Mouse (Mus musculus) cerebellum, adult 11 months (tissue): ENCODE data around the gene Klhl1.

Source experiments
- DNase-seq: peaks from one replicate; pipeline ENCODE4 v3.0.0; 2022

Klhl1 gene

DNA sequence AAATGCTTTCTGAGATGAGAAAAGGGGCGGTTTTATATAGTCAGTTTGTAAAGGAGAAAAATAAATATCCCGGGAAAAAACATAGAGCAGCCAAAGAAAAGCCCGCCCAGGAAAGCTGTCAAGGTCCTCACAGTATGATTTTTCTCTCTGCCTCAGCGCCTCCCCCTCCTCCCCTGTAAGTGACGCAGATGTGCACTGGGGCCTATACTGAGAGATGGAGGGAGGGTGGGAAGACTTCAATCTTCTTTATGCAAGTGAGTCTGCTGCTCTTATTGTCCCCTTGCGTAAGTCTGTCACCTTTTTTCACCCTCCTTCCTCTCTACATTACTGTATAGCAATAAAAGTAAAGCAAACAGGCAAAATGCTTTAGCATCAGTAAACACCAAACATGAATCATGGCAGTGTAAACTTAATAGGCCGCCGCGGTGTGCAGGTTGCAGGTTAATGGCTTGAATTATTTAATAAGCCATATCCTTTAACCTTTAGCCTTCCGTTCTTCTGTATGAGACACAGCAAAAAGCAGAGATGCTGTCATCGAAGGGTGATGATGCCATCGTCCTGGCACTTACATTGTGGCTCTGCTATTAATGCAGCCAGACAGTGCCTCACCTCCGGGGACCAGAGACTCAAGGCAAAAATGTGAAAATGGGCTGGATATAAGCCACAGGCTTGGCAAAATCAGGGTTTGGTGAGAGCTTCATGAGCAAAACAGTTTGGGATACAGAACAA is at the start of gene Klhl1:
Gene Klhl1, minus strand, starts transcription at position 149 of the 729 bp plus-strand sequence.
- no peak for DNase-seq

DNA sequence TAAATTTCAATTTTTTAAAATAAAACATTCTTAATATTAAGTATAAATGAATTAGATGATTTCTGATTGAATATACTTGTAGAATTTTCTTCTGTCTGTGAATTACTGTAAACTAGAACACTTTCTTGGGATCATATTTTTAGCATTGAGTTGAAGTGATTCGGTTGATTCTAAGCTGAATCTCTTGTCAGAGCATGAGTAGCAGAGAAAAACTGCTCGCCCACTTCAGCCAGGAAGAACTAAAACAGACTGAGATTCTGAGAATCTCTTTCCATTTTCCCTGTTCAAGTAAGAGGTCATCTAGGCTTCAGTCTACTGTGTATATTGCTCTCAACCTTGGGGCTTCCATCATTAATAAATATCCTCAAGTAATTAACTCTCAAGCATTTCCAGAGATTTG is 34.8 kb upstream of the Klhl1 start:
- no peak for DNase-seq

DNA sequence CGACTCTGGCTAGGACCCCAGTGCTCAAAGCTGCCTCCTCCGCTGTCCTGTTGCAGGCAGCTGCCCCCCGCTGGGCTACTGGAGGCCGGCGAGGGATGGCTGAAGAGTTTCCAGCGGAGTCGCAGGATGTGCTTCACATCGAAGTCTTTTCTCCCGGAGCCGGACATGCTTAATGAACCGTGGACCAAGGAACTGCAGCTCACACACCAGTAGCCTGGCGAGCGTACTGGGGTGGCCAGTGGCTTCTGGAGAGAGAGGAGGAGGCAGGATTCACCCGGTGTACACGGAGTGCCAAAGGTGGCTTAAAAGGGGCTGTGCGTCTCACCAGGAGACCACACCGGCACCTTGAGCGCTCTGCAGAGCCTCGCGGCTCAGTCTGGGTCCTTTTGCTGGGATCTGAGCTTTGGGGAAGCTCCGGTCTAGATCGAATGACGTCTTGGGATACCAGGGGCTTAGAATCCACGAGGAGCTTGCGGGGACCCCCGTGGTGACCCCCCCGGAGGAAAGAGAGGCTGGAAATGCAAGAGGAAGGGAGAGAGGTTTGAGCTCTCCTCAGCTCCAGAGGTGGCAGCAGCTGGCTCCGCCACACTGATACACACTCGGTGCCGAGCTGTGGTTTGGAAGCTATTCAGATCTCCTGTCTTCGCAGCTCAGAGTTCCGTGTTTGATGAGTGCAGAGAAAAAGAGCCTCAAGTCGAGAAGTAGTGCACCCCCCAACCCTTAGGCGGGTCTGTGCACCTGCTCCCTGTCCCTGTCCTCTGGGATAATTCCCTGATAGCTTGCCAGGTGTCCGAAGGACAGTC is 550 bp downstream of the Klhl1 start:
- no peak for DNase-seq

DNA sequence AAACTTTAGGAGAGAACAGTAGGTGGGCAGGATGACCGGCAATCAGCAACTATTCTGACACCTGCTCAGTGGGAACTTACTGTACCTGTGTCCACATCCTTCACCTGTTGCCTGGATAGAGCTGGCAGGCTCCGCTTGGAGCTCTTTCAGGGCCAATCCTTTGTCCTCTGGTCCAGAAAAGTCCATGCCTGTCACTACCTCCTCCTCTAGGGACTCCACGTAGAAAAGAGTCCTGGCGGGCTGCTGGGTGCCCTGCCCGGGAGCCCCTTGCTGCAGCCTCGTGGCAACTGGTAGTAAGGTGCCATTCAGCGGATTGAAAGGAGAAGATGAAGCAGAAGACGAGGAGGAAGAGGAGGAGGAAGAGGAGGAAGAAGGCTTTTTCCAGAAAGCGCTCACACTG is 1.2 kb downstream of the Klhl1 start:
- DNase-seq = no peak

DNA sequence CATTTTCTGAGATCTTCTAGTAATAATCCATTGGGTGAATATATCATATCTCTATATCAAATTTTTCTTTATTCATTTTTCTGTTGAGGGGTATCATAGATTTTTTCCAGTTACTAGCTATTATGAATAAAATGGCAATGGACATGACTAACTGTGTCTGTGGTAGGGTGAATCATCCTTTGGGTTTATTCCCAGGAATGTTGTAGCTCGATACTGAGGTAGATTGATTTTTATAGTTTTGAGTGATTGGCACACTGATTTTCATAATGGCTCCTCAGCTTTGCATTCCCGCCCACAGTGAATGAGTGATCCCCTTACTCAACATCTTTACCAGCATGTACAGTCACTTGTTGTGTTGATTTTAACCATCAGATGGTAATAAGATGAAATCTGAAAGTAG is 19.0 kb downstream of the Klhl1 start:
- no peak for DNase-seq

DNA sequence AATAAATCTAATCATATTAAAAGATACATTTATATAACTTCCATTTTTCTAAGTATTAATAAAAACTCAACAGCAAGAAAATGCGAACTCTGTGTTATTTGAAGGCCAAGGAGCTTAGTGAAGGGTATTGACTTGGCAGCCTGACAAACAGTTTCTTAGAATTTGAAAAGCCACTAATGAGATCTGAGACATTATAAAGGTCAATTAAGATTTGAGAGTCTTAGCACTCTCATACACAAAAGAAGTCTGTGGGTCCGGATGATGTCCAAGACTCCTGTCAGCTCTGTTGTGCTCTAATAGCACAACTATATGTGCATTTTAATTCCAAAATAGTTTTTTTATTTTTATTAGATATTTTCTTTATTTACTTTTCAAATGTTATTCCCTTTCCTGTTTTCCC is 47.1 kb downstream of the Klhl1 start:
- no peak for DNase-seq

DNA sequence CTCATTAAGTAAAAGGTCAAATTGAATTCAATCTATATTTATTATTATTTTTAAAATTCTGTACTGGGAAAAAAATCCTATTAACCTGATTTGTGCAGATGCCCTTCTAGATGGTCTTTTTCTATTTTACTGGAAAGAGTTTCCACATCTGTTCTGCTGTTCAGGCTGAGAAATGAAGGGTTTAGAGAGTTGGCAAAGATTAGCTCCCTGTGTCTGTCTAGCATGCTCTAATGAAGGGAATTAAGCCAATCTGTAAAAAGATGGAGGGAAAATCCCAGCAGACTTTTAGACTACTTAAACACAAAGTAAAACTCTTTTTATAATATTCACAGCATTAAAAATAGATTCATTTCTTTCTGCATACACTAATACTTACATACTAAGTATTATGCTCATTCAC is 47.6 kb downstream of the Klhl1 start:
- DNase-seq = no peak

DNA sequence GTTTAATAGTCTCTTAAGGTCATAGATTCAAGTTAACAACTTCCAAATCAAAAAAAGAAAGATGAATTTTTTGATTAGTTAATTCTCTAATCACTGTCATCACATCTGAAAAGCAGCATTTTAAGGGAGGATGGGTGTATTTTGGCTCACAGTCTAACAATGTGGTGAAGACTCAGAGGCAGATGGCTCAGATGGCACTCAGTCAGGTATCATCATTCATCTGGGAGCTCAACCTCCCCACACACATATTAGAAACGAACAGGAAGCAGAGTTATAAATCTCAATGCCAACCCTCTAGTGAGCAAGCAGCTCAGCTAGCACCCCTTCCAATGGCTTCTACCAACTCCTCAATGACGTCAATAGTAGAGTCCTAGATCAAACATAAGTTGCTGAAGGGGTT is 57.1 kb downstream of the Klhl1 start:
- no peak for DNase-seq

DNA sequence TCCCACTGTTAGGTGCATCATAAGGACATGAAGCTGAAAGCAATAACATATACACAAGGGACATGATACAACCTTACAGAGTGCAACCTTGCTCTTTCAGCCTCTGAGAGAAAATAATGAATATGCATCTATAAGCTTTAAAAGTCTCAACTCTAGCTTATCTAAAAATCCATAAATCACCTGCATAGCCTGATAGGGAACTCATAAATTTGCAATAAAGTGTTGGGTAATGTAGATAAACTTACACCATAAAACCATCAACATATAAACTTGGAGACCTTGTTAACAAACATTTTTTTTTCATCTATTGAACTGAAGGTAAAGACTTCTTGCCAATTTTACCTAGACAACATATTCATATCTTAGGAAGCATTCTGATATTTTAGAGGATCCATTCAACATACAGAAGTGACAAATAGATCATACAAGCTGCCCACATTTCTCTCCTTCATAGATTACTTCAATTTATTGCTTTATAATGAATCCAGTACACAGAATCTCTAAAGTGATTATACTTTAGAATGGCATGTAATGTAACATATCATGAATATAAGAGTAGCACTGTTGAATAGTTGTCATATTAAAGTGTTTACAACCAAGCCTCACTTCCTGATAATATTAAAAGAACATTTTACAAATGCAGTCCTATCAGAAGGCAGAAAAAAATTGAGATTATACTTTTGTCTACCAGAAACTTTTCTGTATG is 126.7 kb downstream of the Klhl1 start:
- DNase-seq = no peak

DNA sequence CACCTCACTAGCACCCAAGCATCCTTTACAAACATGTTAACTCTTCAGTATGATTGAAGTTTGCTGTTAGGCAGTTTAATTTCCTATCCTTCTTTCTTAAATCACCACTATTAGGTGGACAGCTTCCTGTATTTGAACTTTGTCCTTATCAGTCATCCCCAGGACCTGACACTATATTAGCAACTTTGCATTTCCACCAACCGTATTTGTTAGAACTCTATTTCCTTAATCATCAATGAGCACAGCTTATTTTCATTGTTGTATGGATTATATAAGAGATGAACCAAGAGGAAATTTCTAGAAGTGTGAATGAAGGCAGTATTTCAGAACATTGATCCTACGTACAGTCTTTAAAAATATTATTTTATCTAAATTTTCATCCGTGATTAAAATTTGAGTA is 156.2 kb downstream of the Klhl1 start:
- no peak for DNase-seq

DNA sequence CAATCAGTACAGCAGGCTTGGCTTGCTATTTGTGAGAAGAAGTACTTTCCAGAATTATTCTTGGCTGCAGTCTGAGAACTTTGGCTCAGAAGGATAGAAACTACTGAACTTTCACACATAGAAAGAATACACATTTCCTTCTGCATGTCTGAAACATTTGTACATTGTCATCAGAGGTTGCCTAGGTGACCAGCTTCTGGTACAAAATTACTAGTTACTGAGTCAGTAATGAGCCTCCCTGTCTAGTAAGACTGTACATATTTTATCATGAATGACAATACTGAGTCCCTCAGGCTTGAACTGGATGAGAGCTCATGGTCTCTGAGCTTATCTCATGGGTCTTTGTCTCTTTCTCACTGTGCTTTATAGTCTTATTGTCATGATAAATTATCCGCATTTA is 170.7 kb downstream of the Klhl1 start:
- DNase-seq = no peak

DNA sequence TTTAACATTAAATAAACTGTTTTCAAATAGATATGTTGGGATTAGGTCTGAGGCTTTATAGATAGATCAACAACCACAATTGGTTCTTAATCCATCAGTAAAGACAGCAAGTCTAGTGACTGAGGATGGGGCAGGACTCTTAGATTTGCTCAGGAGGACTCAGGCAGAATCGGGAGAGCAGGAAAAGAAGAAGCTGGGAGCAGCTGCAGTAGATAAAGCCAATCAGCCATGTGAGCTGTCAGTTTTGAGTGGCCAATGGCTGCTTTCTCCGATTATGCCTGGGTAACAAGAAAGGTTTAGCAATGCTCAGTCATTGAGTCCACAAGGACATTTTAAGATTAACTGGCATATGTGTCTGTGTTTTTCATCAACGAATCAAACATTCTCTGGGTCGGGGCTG is 187.8 kb downstream of the Klhl1 start:
- no peak for DNase-seq

DNA sequence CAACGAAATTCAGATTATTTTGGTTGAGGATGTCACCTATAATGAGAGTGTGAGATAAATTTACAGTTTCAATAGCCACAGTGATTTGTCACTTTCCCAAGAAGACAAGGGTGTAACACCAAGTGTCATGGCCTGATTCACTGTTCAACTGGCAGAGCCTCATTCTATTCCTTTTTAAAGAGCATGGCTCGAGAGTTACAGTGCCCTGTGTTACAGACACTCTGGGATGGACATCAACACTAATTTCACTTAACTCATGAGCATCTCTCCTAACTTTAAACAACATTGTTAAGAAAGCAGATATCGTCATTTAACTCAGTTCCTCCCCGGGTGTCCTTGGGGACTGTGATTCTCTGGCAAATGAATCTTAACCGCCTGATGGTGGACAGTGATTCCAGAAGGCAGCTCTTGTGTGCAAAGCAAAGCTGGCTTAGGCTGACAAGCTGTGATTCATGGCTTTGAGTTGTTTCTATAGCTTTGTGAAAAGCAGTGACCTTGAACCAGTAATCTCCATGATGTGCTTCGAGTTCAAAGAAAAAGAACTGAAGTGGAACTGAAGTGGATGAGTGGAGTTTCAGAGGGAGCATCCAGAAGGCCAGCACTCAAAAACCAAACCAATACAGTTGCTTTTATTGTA is 301.0 kb downstream of the Klhl1 start:
- no peak for DNase-seq

DNA sequence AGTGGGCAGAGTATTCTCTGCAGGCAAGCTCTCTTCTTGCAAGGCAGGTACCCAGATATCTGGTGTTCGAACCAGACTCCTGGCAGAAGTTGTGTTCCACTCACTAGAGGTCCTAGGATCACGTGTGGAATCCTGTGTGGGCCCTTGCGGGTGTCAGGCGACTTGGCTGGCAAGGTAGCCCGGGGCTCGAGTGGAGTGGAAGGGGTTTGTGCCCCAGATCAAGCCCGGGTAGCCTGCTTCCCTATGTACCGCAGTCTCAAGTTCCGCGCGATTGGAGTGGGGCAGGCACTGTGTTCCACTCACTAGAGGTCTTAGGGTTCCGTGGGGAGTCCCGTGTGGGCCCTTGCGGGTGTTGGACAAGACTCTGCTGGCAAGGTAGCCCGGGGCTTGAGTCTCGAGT is 324.1 kb downstream of the Klhl1 start:
- peak; percentile 1 for DNase-seq

DNA sequence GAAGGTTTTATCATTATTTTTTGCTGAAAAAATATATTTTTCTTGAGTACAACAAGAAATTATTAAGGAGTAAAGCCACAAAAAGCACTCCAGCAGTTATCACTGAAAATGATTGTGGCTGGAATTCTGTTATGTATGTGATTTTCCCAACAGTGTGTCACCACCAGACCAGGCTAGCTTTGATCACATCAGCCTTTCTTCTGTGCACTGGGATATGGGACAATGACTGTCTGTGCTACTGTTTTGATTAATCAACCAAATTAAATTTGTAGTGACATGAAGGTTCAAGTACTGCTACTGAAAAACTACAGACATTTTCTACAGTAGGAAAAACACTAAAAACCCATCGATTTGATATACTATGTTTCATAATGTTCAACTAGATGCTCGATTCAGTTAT is 344.4 kb downstream of the Klhl1 start:
- DNase-seq = no peak

DNA sequence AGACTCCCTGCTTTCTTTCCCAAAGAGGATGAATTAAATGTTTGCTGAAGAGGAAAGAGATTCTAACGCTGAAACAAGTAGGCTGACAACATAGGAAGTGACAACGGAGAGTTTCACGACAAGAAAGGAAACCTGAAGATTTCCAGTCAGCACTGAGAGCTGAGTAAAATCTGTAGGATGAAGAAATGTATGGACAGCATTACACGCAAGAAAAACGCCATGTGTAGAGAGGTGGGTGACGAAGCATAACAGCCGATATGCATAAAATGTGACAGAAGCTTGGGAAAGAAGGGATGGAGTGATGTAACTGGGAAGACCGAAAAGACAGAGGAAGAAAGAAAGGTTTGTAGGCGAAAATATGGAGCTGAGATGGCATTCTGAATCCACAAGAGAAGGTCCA is 375.8 kb downstream of the Klhl1 start:
- no peak for DNase-seq

DNA sequence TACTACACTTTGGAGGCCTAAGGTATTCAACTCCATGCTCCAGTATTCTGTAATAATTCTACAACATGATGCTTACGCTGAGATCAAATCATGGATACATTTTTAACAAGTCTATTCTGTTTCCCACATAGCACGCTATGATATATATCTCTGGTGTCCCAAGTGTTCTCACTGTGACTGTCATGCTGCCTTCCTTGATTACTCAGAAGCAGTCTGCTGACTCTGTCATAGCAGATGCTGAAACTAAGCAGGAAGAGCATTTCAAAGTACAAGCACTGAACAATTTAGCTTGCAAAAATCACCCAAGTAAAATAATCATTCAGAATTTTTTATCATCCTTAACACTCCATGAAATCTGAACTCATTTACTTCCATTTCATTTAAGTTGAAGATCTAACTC is 378.7 kb downstream of the Klhl1 start:
- no peak for DNase-seq

DNA sequence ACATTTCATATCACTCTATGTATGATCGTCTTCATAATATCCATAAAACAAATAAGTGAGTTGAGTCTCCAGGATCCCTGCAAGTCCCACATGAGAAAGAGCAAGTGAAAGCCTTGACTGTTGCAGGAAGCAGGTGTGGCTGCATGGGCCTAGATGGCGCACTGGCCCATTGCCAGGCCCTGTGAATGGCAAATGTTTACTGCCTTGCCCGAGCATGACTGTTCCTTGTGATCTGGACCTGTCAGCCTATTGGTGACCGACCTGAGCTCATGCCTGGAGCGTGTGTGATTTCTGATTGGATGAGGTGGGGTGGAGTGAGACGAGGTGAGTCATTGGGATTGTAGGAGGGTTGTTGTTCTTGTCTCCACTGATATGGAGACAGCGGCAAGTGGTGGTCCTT is 411.5 kb downstream of the Klhl1 start:
- no peak for DNase-seq

DNA sequence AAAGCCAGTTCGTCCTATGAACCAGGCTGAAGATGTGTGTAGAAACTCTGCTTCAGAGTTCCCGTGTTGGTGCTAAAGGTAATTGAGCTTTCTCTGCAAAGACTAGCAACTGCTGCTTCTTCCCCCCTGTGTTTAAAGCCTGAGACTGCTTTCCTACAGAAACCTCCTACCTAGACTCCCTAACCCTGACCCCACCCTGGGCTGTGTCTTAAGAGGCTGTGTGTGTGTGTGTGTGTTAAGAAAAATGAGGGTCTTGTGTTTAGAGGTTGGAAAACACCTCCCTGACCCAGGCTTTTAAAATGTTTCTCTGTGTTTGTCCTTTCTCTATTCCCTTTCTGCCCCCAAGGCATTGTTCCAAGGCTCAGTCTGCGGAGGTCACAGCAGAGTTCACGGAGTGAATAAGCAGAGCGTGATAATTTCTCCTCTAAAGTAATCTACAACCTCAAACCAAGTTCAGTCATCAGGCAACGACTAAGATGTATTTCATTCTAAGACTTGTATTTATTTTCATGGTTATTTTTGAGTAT is 437.2 kb downstream of the Klhl1 start:
- DNase-seq = no peak

DNA sequence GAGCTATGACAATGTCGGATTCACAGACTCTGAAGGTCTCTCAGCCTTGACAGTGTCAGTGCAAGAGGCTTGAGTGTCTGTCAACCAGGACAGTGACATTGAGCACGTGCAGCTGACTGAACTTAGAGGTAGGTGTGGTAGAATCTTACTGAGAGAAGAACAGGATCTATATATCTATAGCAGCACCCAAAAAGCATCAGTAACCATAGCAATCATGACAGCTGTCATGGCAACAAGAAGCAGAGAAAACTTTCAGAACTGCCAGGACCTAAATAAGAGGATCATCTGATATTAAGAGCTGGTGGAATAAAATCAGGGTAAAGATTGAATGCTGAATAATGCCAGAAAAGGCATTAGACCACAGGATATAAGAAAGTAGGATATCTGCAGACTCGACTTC is 453.0 kb downstream of the Klhl1 start:
- no peak for DNase-seq
